Mouse (Mus musculus) lung, embryonic 14.5 days (tissue): ENCODE measurements around the gene Mybph. TPM values are rescaled to one million over a fixed set of nuclear protein-coding genes. Genes with fewer than 3 reads are reported as not detected.
A peak's percentile ranks its signal among the peaks of the same experiment; 100 is the strongest.

Experiments
- ATAC-seq: fragments of 200-750 bp; cut with Nextera tagmentation; 2 replicates; pipeline ENCODE4 v1.8.0; 2017; ENCODE audit warnings: mild to moderate bottlenecking, moderate TSS enrichment, moderate library complexity; ENCODE audit not compliant: insufficient read depth
- DNase-seq: peaks from one replicate; pipeline ENCODE4 v3.0.0-alpha.2; 2015
- H3K27ac ChIP-seq: fragments of 300-500 bp; sonication (generic); 2 replicates; pipeline ENCODE4 v1.5.1; 2014; ENCODE audit warnings: low read depth, mild to moderate bottlenecking, moderate library complexity
- H3K27me3 ChIP-seq: fragments of 300-500 bp; sonication (generic); 2 replicates; pipeline ENCODE4 v1.6.1; 2014; ENCODE audit warnings: low read length, control low read depth; ENCODE audit not compliant: insufficient read depth
- H3K36me3 ChIP-seq: fragments of 300-500 bp; sonication (generic); 2 replicates; pipeline ENCODE4 v1.6.1; 2014; ENCODE audit warnings: control low read depth; ENCODE audit not compliant: insufficient read depth
- H3K4me1 ChIP-seq: fragments of 300-500 bp; sonication (generic); 2 replicates; pipeline ENCODE4 v1.6.1; 2014; ENCODE audit warnings: antibody characterized with exemption, control low read depth; ENCODE audit not compliant: insufficient read depth
- H3K4me2 ChIP-seq: fragments of 300-500 bp; sonication (generic); 2 replicates; pipeline ENCODE4 v1.6.1; 2014; ENCODE audit warnings: mild to moderate bottlenecking
- H3K4me3 ChIP-seq: fragments of 300-500 bp; sonication (generic); 2 replicates; pipeline ENCODE4 v1.5.1; 2014; ENCODE audit warnings: low read depth, low read length
- H3K9ac ChIP-seq: fragments of 300-500 bp; sonication (generic); 2 replicates; pipeline ENCODE4 v1.6.1; 2014
- H3K9me3 ChIP-seq: fragments of 300-500 bp; sonication (generic); 2 replicates; pipeline ENCODE4 v1.6.1; 2016; ENCODE audit warnings: low read depth, low read length, control low read depth
- CTCF ChIP-seq: IDR thresholded peaks from 2 replicates; pipeline ENCODE4 v1.5.1; 2016; ENCODE audit warnings: antibody characterized with exemption, low read depth
- WGBS: fragments of 180-500 bp; shearing (Covaris S2); extraction: QIAGEN DNeasy Blood & Tissue Kit; methylation state at CpG from one replicate; pipeline ENCODE4 v1.1.7; 2014; 5-methylcytosine and 5-hydroxymethylcytosine counted together
- polyA plus RNA-seq: library from polyadenylated mRNA; unstranded; fragments of >200 nt; fragmentation: Nextera tagmentation; extraction: Ambion mirVana; gene quantifications from 2 replicates; pipeline ENCODE4 v1.2.1, GENCODE M21; 2014

The Mybph gene
- polyA plus RNA-seq, 1 experiment from 2014 or later: not detected

- Histone ChIP-seq H3K9me3 (no peaks in the 10 kb centered on the region), H3K4me2 (no peak overlapping the region), H3K27ac (no peak overlapping the region), H3K36me3 (no peaks in the 10 kb centered on the region), H3K4me3 (no peak overlapping the region), H3K4me1 (0 out of 2 replicates have a peak, but pooled peaks cover 2% of the 10 kb centered on the region), H3K27me3 (no peaks in the 10 kb centered on the region), H3K9ac (no peak overlapping the region)
- 49% methylated on average over 6 of the region's 6 CpGs for WGBS
- no peak for DNase-seq
- no peak for ATAC-seq
- TF ChIP-seq CTCF: no peak
These were observed 17.8 kb downstream of the Mybph start for GRCm38 (mm10) chr1:134211043-134211442.

GRCm38 (mm10) chr1:134211631-134212030 is 18.4 kb downstream of the Mybph start:
- H3K27me3 ChIP-seq: no peaks in the 10 kb centered on the region
- no peak overlapping the region for H3K4me2 ChIP-seq
- no peaks in the 10 kb centered on the region for H3K36me3 ChIP-seq
- TF ChIP-seq CTCF: 0 out of 2 replicates have a peak, but pooled peaks have one; percentile 3
- 0 out of 2 replicates have a peak, but pooled peaks cover 2% of the 10 kb centered on the region for H3K4me1 ChIP-seq
- no peak overlapping the region for H3K4me3 ChIP-seq
- no peak overlapping the region; the same call in 1 of the 2 replicates for H3K9ac ChIP-seq
- no peak overlapping the region for H3K27ac ChIP-seq
- no peak for ATAC-seq
- 12% methylated on average over 2 of the region's 2 CpGs for WGBS
- no peaks in the 10 kb centered on the region for H3K9me3 ChIP-seq
- DNase-seq: no peak

- no peak for TF ChIP-seq CTCF
- H3K4me1 ChIP-seq: 0 out of 2 replicates have a peak, but pooled peaks cover 2% of the 10 kb centered on the region
These were observed 19.1 kb downstream of the Mybph start for GRCm38 (mm10) chr1:134212351-134212750.

GRCm38 (mm10) chr1:134213405-134213804 is 20.2 kb downstream of the Mybph start:
- TF ChIP-seq CTCF: no peak
- 46% methylated on average over 7 of the region's 7 CpGs for WGBS

More at GRCm38 (mm10) chr1:134212351-134212750, 19.1 kb downstream of the Mybph start:
- Histone ChIP-seq H3K9me3 (no peaks in the 10 kb centered on the region), H3K27me3 (no peaks in the 10 kb centered on the region), H3K4me2 (no peak overlapping the region), H3K9ac (no peak overlapping the region), H3K27ac (no peak overlapping the region), H3K4me3 (no peak overlapping the region), H3K36me3 (no peaks in the 10 kb centered on the region)
- no peak for ATAC-seq
- no peak for DNase-seq
- WGBS: 66% methylated on average over 6 of the region's 6 CpGs

GRCm38 (mm10) chr1:134215059-134215458 is 21.8 kb downstream of the Mybph start:
- Histone ChIP-seq H3K27me3 (no peaks in the 10 kb centered on the region), H3K36me3 (no peaks in the 10 kb centered on the region), H3K9me3 (no peaks in the 10 kb centered on the region), H3K4me2 (no peak overlapping the region), H3K27ac (no peak overlapping the region), H3K9ac (no peak overlapping the region), H3K4me1 (0 out of 2 replicates have a peak, but pooled peaks cover 2% of the 10 kb centered on the region), H3K4me3 (no peak overlapping the region)
- DNase-seq: no peak
- WGBS: 58% methylated on average over 7 of the region's 7 CpGs
- no peak for TF ChIP-seq CTCF
- no peak for ATAC-seq

More at GRCm38 (mm10) chr1:134213405-134213804, 20.2 kb downstream of the Mybph start:
- Histone ChIP-seq H3K27me3 (no peaks in the 10 kb centered on the region), H3K27ac (no peak overlapping the region), H3K4me2 (no peak overlapping the region), H3K36me3 (no peaks in the 10 kb centered on the region), H3K9me3 (no peaks in the 10 kb centered on the region), H3K4me3 (no peak overlapping the region), H3K4me1 (0 out of 2 replicates have a peak, but pooled peaks cover 2% of the 10 kb centered on the region), H3K9ac (no peak overlapping the region)
- DNase-seq: peak; percentile 37
- no peak for ATAC-seq

- Histone ChIP-seq H3K9ac (no peak overlapping the region), H3K4me1 (no peaks in the 10 kb centered on the region), H3K4me3 (no peak overlapping the region)
These were observed 22.7 kb downstream of the Mybph start for GRCm38 (mm10) chr1:134215751-134216628.

GRCm38 (mm10) chr1:134216629-134216971 is 23.4 kb downstream of the Mybph start:
- Histone ChIP-seq H3K4me3 (no peak overlapping the region), H3K4me2 (no peak overlapping the region), H3K36me3 (no peaks in the 10 kb centered on the region), H3K27me3 (no peaks in the 10 kb centered on the region), H3K27ac (no peak overlapping the region), H3K9ac (no peak overlapping the region), H3K9me3 (no peaks in the 10 kb centered on the region), H3K4me1 (no peaks in the 10 kb centered on the region)
- DNase-seq (no peak), ATAC-seq (no peak)
- TF ChIP-seq CTCF: 0 out of 2 replicates have a peak, but pooled peaks have one; percentile 10
- 83% methylated on average over 2 of the region's 2 CpGs for WGBS

More at GRCm38 (mm10) chr1:134215751-134216628, 22.7 kb downstream of the Mybph start:
- Histone ChIP-seq H3K4me2 (no peak overlapping the region), H3K27ac (no peak overlapping the region), H3K36me3 (no peaks in the 10 kb centered on the region), H3K9me3 (no peaks in the 10 kb centered on the region), H3K27me3 (no peaks in the 10 kb centered on the region)
- DNase-seq (no peak), ATAC-seq (no peak)
- TF ChIP-seq CTCF: no peak
- 36% methylated on average over 11 of the region's 11 CpGs for WGBS
